Mouse (Mus musculus): ENCODE data around the gene Dynlt1a. TPM values are rescaled to one million over a fixed set of nuclear protein-coding genes. Genes with fewer than 3 reads are reported as not detected.
A peak's percentile ranks its signal among the peaks of the same experiment; 100 is the strongest.
"Not testable (repeated sequence)": the region's sequence is repeated elsewhere in the genome, so short reads cannot be mapped to it uniquely, and the experiment has no call there.

Dynlt1a gene
- polyA plus RNA-seq (2015; fragmentation: Nextera tagmentation; extraction: Ambion mirVana): 6.4 and 7.0 TPM in 2 replicates

DNA sequence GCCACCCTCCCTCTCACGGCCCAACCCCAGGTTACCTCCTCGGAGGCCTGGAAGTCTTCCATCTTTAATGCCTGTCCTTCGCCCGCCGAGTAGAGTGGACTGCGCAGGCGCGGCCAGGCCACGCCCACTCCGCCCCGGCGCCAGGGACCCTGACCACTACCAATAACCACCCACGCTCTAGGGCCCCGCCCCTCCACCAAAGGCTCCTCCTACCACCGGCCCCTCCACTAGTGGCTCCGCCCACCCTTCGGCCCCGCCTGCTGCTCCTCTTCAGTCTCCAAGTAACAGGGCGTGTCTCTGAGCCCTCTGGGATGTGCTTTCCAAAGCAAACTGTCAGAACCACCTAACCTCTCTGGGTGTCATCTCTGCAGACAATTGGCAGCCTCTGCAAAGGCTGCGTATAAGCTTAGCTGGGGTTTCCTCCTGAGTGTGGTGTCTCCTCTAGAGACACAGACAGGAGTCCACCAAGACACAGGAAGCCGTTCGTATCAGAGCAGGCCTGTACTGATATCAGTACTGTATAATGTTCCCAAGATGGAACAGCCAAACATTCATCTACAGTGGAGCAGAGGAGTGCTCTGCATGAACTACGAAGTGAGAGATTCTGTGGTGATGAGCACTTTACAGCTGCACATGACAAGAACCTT is at the start of gene Dynlt1a:
Gene Dynlt1a, minus strand, starts transcription at position 162 of the 647 bp plus-strand sequence.
- ATAC-seq (peak; percentile 97), DNase-seq (ENCODE audit: low spot score) (peak; percentile 83)
- H3K27ac ChIP-seq (ENCODE audit: low read length); H3K9ac ChIP-seq (replicated peaks; ENCODE audit: low read depth); H3K27me3 ChIP-seq (replicated peaks; ENCODE audit: insufficient read depth, low read length); H3K36me3 ChIP-seq (ENCODE audit: insufficient read depth, low read length); H3K9me3 ChIP-seq (ENCODE audit: low read length); H3K4me1 ChIP-seq (ENCODE audit: insufficient read depth, low read depth, low read length): not testable (repeated sequence)
- WGBS: 6% methylated on average over 23 of the region's 23 CpGs
- Histone ChIP-seq H3K4me3 (ENCODE audit: low read depth, low read length) (peak within 1 kb of the TSS; percentile 35), H3K4me2 (replicated peaks; ENCODE audit: low read depth, low read length) (peak within 1 kb of the TSS; percentile 52)

DNA sequence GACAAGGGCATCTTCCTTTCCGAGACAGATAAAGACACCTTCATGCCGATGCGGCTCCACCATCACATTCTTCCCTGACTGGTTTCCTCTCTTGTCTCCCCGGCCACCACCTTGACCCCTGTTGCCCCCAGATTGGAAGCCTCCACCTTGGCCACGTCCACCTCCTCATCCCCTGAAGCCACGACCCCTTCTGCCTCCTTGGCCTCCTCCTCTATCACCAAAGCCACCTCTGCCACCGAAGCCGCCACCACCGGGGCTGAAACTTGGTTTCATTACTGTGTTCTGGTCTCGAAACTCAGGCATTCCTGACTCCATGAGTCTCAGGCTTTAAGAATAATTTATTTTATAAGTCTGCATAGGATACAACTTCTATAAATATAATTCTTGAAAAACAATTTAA is 38.0 kb upstream of the Dynlt1a start:
- DNase-seq (ENCODE audit: low spot score); H3K4me3 ChIP-seq (ENCODE audit: low read depth, low read length); H3K27me3 ChIP-seq (replicated peaks; ENCODE audit: insufficient read depth, low read length); H3K9ac ChIP-seq (replicated peaks; ENCODE audit: low read depth); H3K4me2 ChIP-seq (replicated peaks; ENCODE audit: low read depth, low read length); H3K27ac ChIP-seq (ENCODE audit: low read length); H3K4me1 ChIP-seq (ENCODE audit: insufficient read depth, low read depth, low read length); H3K9me3 ChIP-seq (ENCODE audit: low read length); H3K36me3 ChIP-seq (ENCODE audit: insufficient read depth, low read length); ATAC-seq: not testable (repeated sequence)
- 84% methylated on average over 10 of the region's 10 CpGs for WGBS

DNA sequence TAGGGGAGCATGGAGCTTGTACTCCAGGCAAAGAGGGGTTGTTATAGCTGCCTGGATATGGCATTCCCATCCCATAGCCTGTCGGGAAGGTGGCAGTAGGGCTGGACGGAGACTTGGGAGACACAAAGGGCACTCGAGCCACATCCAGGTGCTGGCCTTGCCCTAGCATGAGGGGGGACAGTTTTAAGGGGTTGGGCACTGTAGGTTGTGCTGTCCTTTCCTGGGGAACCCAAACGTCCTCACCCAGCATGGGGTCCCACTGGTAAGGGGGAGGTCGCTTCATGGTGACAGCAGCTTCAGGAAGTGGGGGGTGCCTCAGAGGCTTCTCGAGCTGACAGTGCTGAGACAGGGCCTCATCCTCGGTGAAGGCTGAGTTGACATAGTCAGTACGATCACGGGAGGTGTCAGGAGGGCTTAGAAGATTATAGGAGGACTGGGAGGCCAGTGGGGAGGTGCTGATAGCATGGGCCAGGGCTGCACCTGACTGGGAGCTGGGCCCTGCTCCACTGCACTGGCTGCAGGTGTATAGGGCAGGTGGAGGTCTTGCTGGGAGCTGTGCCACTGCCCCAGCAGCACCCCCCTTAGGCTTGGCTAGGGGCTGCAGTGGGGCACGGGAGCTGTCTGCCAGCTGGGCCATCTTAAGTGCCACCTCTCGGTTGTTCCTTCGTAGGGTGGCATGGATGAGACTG is 25.4 kb upstream of the Dynlt1a start:
- not testable (repeated sequence) for H3K9ac ChIP-seq (replicated peaks; ENCODE audit: low read depth); H3K4me2 ChIP-seq (replicated peaks; ENCODE audit: low read depth, low read length); H3K36me3 ChIP-seq (ENCODE audit: insufficient read depth, low read length); H3K4me1 ChIP-seq (ENCODE audit: insufficient read depth, low read depth, low read length); H3K9me3 ChIP-seq (ENCODE audit: low read length); DNase-seq (ENCODE audit: low spot score); H3K27me3 ChIP-seq (replicated peaks; ENCODE audit: insufficient read depth, low read length); ATAC-seq; H3K4me3 ChIP-seq (ENCODE audit: low read depth, low read length); H3K27ac ChIP-seq (ENCODE audit: low read length)
- WGBS: no CpG with 5 or more reads among the region's 12 CpGs

DNA sequence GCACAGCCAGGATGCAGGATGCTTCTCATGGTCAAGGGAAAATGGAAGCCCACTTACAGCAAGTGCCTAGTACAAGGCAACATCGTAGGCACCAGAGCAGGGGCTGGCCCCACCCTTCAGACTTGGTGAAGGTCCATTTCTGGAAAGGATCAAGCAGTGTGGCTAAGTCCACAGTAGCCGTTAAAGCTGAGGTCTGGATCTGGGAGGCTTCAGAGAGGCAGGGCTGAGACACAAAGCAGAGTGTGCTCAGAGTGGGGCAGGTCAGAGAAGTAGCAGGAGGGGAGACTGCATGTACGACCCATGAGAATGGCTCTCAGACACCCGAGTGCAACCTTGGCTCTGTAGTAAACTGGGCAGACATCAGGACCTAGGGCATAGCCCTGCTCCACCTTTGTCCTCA is 11.7 kb upstream of the Dynlt1a start:
- H3K27ac ChIP-seq (ENCODE audit: low read length); ATAC-seq; DNase-seq (ENCODE audit: low spot score); H3K4me1 ChIP-seq (ENCODE audit: insufficient read depth, low read depth, low read length); H3K4me2 ChIP-seq (replicated peaks; ENCODE audit: low read depth, low read length); H3K36me3 ChIP-seq (ENCODE audit: insufficient read depth, low read length); H3K9me3 ChIP-seq (ENCODE audit: low read length); H3K27me3 ChIP-seq (replicated peaks; ENCODE audit: insufficient read depth, low read length); H3K9ac ChIP-seq (replicated peaks; ENCODE audit: low read depth); H3K4me3 ChIP-seq (ENCODE audit: low read depth, low read length): not testable (repeated sequence)
- 49% methylated on average over 2 of the region's 4 CpGs for WGBS

DNA sequence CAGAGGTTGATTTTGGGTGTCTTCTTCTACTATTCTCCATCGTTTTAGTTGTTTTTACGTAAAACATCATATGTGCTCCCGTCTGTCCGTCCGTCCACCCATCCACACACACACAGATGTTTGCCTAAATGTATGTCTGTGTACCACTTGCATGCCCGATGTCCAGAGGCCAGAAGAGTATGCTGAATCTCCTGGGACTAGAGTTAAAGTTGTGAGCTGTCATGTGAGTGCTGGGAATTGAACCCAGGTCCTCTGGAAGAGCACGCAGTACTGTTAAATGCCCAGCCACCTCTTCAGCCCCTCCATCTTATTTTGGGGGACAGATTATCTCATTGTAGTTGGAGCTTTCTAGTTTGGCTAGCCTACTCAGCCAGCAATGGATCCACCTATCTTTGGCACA is 10.3 kb upstream of the Dynlt1a start:
- not testable (repeated sequence) for DNase-seq (ENCODE audit: low spot score); H3K9me3 ChIP-seq (ENCODE audit: low read length); H3K4me3 ChIP-seq (ENCODE audit: low read depth, low read length); H3K9ac ChIP-seq (replicated peaks; ENCODE audit: low read depth); H3K4me1 ChIP-seq (ENCODE audit: insufficient read depth, low read depth, low read length); H3K27ac ChIP-seq (ENCODE audit: low read length); ATAC-seq; H3K4me2 ChIP-seq (replicated peaks; ENCODE audit: low read depth, low read length); H3K27me3 ChIP-seq (replicated peaks; ENCODE audit: insufficient read depth, low read length); H3K36me3 ChIP-seq (ENCODE audit: insufficient read depth, low read length)
- WGBS: 95% methylated on average over 7 of the region's 7 CpGs

DNA sequence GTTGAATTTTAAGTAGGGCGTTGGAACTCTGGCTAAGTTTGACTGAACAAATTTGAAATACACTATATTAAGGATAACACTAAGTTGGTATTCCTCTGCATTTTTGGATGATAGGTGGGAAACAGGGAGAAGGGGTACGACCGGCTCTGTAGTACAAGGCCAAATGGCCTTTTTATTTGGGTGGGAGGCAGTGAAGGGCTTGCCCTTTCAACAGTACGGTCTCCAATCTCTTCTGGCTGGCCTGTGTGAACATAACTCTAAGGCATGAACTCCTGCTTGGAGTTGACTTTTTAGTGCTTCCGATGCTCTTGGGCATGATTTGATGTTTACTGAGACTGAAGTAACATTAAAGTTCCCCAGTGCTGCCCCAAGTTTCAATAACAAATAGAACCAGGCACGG is 8.2 kb upstream of the Dynlt1a start:
- not testable (repeated sequence) for ATAC-seq; H3K36me3 ChIP-seq (ENCODE audit: insufficient read depth, low read length); DNase-seq (ENCODE audit: low spot score); H3K9ac ChIP-seq (replicated peaks; ENCODE audit: low read depth); H3K9me3 ChIP-seq (ENCODE audit: low read length); H3K27ac ChIP-seq (ENCODE audit: low read length); H3K4me1 ChIP-seq (ENCODE audit: insufficient read depth, low read depth, low read length); H3K27me3 ChIP-seq (replicated peaks; ENCODE audit: insufficient read depth, low read length); H3K4me2 ChIP-seq (replicated peaks; ENCODE audit: low read depth, low read length); H3K4me3 ChIP-seq (ENCODE audit: low read depth, low read length)
- 67% methylated on average over 6 of the region's 6 CpGs for WGBS

DNA sequence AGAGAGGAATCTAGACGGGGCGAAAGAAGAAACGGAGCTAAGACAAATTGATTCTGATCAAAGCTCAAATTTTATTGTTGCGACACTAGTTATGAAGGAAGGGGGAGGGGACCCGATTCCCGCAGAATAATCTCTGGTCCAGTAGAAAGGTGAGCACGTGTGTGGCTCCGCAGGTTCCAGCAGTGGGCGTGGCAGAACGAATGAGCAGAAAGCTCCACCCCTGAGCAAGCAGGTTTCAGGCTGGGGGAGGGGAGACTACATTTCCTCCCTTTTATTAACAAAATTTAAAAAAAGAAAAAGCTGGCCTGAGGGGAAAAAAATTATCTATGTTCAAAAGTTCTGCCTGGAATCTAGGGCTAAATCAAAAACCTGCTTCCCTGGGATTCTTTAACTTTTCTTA is 7.7 kb upstream of the Dynlt1a start:
- not testable (repeated sequence) for H3K4me3 ChIP-seq (ENCODE audit: low read depth, low read length); ATAC-seq; H3K4me1 ChIP-seq (ENCODE audit: insufficient read depth, low read depth, low read length); H3K9me3 ChIP-seq (ENCODE audit: low read length); H3K36me3 ChIP-seq (ENCODE audit: insufficient read depth, low read length); DNase-seq (ENCODE audit: low spot score); H3K4me2 ChIP-seq (replicated peaks; ENCODE audit: low read depth, low read length); H3K27ac ChIP-seq (ENCODE audit: low read length); H3K9ac ChIP-seq (replicated peaks; ENCODE audit: low read depth); H3K27me3 ChIP-seq (replicated peaks; ENCODE audit: insufficient read depth, low read length)
- WGBS: 51% methylated on average over 10 of the region's 10 CpGs

DNA sequence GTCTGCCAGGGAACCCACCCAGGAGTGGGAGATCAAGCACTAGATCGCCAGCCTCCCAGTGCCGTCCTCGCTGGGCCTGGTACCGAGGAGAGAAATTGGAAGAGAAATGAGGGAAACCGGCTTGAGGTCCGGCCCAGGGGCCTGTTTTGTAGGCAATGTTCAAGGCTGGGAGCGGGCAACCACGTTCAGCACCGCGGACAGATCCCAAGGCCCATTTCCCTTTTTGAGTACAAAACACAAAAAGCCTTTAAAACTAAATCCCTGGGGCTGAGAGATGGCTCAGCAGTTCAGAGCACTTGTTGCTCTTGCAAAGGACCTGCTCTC is 4.4 kb upstream of the Dynlt1a start:
- WGBS: no CpG with 5 or more reads among the region's 10 CpGs
- H3K4me1 ChIP-seq (ENCODE audit: insufficient read depth, low read depth, low read length); H3K36me3 ChIP-seq (ENCODE audit: insufficient read depth, low read length); H3K27ac ChIP-seq (ENCODE audit: low read length); H3K4me2 ChIP-seq (replicated peaks; ENCODE audit: low read depth, low read length); H3K9me3 ChIP-seq (ENCODE audit: low read length); H3K9ac ChIP-seq (replicated peaks; ENCODE audit: low read depth); ATAC-seq; H3K4me3 ChIP-seq (ENCODE audit: low read depth, low read length); H3K27me3 ChIP-seq (replicated peaks; ENCODE audit: insufficient read depth, low read length); DNase-seq (ENCODE audit: low spot score): not testable (repeated sequence)

DNA sequence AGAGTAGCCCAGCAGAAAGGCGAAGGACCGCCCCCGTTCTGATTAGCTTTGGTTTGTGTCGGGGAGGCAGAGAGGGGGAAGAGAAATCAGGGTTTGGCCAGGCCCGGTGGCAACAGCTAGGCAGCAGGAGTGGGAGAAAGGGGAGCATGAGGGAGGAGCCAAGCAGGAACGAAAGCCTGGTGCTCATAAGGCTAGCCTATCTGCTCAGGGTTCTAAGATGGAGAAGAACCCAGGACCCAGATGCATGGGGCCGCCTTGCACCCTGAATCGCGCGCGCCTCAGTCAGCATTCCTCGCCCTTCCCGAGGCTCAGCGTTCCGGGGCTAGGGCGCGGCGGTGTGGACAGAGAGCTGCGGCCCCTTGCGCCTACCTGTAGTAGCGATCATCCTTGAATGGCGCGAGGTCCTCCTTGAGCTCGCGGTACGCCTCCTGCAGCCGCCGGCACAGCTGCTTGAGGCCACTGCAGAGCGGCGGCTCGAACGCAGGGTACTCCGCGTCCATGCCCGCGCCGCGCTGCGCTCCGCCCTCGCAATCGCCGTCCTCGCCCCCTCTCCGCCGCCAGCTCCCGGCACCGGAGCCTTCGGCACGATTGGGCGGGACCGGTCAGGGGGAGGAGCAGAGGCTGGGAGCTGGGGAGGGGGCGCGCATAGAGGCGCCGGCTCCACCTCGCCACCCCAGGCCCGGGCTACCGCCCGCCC is 3.9 kb upstream of the Dynlt1a start:
- not testable (repeated sequence) for DNase-seq (ENCODE audit: low spot score); H3K9ac ChIP-seq (replicated peaks; ENCODE audit: low read depth); ATAC-seq; H3K9me3 ChIP-seq (ENCODE audit: low read length); H3K4me1 ChIP-seq (ENCODE audit: insufficient read depth, low read depth, low read length); H3K36me3 ChIP-seq (ENCODE audit: insufficient read depth, low read length); H3K4me2 ChIP-seq (replicated peaks; ENCODE audit: low read depth, low read length); H3K27ac ChIP-seq (ENCODE audit: low read length); H3K4me3 ChIP-seq (ENCODE audit: low read depth, low read length); H3K27me3 ChIP-seq (replicated peaks; ENCODE audit: insufficient read depth, low read length)
- WGBS: 6% methylated on average over 2 of the region's 60 CpGs
